Mouse (Mus musculus) intestine, embryonic 15.5 days (tissue): ENCODE data around the gene Atpif1. TPM values are rescaled to one million over a fixed set of nuclear protein-coding genes. Genes with fewer than 3 reads are reported as not detected.
"Not testable (repeated sequence)": the region's sequence is repeated elsewhere in the genome, so short reads cannot be mapped to it uniquely, and the experiment has no call there.

Experiments
- ATAC-seq: fragments of 200-750 bp; cut with Nextera tagmentation; 2 replicates; pipeline ENCODE4 v1.8.0; 2017; ENCODE audit warnings: moderate TSS enrichment, moderate library complexity
- H3K27ac ChIP-seq: fragments of 300-500 bp; sonication (generic); 2 replicates; pipeline ENCODE4 v1.5.1; 2015; ENCODE audit warnings: mild to moderate bottlenecking, inconsistent platforms
- H3K27me3 ChIP-seq: fragments of 300-500 bp; sonication (generic); replicated peaks from 2 replicates; pipeline ENCODE4 v1.6.1; 2015; ENCODE audit warnings: inconsistent platforms
- H3K36me3 ChIP-seq: fragments of 300-500 bp; sonication (generic); 2 replicates; pipeline ENCODE4 v1.6.1; 2015; ENCODE audit warnings: inconsistent platforms
- H3K4me1 ChIP-seq: fragments of 300-500 bp; sonication (generic); replicated peaks from 2 replicates; pipeline ENCODE4 v1.6.1; 2015; ENCODE audit warnings: inconsistent platforms
- H3K4me2 ChIP-seq: fragments of 300-500 bp; sonication (generic); replicated peaks from 2 replicates; pipeline ENCODE4 v1.6.1; 2015; ENCODE audit warnings: mild to moderate bottlenecking, inconsistent platforms
- H3K4me3 ChIP-seq: fragments of 300-500 bp; sonication (generic); replicated peaks from 2 replicates; pipeline ENCODE4 v1.5.1; 2015; ENCODE audit warnings: inconsistent platforms
- H3K9ac ChIP-seq: fragments of 300-500 bp; sonication (generic); 2 replicates; pipeline ENCODE4 v1.6.1; 2015; ENCODE audit warnings: inconsistent platforms
- H3K9me3 ChIP-seq: fragments of 300-500 bp; sonication (generic); 2 replicates; pipeline ENCODE4 v1.6.1; 2016; ENCODE audit warnings: inconsistent platforms
- WGBS: fragments of 180-500 bp; shearing (Covaris S2); methylation state at CpG from one replicate; pipeline ENCODE4 v1.1.7; 2015; 5-methylcytosine and 5-hydroxymethylcytosine counted together
- polyA plus RNA-seq: library from polyadenylated mRNA; unstranded; fragments of >200 nt; fragmentation: Nextera tagmentation; extraction: Ambion mirVana; gene quantifications from 2 replicates; pipeline ENCODE4 v1.2.1, GENCODE M21; 2015

Atpif1 gene
- polyA plus RNA-seq, 1 experiment from 2014 or later, result 1,316 TPM

DNA sequence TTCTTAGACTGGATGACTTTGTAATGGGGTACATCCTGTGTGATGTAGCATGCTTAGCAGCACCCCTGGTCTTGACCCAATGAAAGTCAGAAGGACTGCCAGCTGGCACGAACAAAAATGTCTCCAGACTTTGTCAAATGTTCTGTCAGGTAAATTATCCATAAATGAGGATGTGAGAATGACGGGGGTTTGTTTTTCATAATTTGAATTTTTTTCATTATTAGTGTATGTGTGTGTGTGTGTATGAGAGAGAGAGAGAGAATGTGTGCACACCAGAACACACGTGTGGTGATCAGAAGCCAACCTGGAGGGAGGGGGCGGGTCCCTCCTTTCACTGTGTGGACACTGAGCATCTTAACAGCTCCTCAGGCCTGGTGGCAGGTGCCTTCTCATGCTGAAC, 49.2 kb downstream of the Atpif1 start:
- H3K9me3 ChIP-seq, result no peaks in the 10 kb centered on the region
- no peak overlapping the region for H3K27ac ChIP-seq
- WGBS, result 83% methylated on average over 4 of the region's 4 CpGs
- H3K4me2 ChIP-seq, result no peak overlapping the region
- peaks cover 3% of the 10 kb centered on the region; the same call in 1 of the 2 replicates for H3K4me1 ChIP-seq
- no peaks in the 10 kb centered on the region for H3K27me3 ChIP-seq
- ATAC-seq, result peak; percentile 35; the same call in 1 of the 2 replicates
- no peak overlapping the region for H3K9ac ChIP-seq
- H3K4me3 ChIP-seq, result no peak overlapping the region
- H3K36me3 ChIP-seq, result no peaks in the 10 kb centered on the region

DNA sequence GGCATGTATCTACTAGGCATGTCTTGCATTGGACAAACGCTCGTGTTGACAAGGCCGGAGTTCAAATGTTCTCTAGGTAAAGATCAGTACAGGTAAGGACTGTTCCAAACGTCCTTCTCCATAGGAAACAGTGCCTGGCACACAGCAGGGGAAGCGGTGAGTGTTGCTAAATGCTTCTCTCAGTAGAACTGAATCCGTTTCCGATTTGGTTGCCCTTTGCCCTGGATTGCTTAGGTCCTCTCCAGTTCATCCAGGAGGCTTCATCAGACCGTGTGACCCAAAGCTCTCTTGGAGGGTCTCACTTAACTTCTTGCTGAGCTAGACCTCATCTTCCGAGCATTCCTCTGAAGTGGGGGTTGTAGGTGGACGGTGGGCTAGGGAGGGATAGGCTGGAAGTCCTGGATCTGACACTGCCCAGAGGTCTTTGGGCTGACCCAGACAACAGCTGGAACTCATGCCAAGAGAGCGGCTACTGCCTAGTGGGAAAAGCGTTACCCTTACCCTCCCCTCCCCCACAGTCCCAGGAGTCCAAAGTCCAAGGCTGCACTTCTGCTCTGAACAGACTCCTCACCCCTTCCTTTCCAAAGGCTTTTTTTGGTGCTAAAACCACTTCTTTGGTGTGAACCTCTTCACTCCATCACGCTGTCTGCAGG, 50.4 kb downstream of the Atpif1 start:
- Histone ChIP-seq H3K27me3 (no peaks in the 10 kb centered on the region), H3K4me1 (peaks cover 3% of the 10 kb centered on the region; the same call in 1 of the 2 replicates), H3K4me2 (no peak overlapping the region), H3K4me3 (no peak overlapping the region), H3K9me3 (no peaks in the 10 kb centered on the region), H3K27ac (no peak overlapping the region), H3K36me3 (no peaks in the 10 kb centered on the region), H3K9ac (no peak overlapping the region)
- 63% methylated on average over 13 of the region's 13 CpGs for WGBS
- peak; percentile 61; the same call in 1 of the 2 replicates for ATAC-seq

DNA sequence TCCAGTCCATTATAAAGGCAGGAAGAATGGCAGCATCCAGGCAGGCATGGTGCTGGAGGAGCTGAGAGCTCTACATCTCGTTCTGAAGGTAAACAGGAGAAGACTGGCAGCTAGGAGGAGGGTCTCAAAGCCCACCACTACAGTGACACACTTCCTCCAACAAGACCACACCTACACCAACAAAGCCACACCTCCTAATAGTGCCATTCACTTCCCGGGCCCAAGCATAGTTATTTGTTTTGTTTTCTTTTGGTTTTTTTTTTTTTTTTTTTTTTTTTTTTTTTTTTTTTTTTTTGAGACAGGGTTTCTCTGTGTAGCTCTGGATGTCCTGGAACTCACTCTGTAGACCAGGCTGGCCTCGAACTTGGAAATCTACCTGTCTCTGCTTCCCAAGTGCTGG, 51.4 kb downstream of the Atpif1 start:
- not testable (repeated sequence) for H3K27ac ChIP-seq, H3K9ac ChIP-seq, ATAC-seq, H3K27me3 ChIP-seq, H3K4me3 ChIP-seq, H3K4me1 ChIP-seq, H3K36me3 ChIP-seq, H3K4me2 ChIP-seq, H3K9me3 ChIP-seq
- 54% methylated on average over 3 of the region's 3 CpGs for WGBS

Other genes starting within 250 kb of the Atpif1 start
- 3.6 and 3.9 TPM in 2 replicates for gene Rab42, start 230.3 kb downstream of the Atpif1 start, polyA plus RNA-seq
- 74.5 and 82.9 TPM in 2 replicates for gene Trnau1ap, start 204.1 kb downstream of the Atpif1 start, polyA plus RNA-seq
- gene Rcc1, start 180.1 kb downstream of the Atpif1 start, polyA plus RNA-seq, result 90.5 and 90.9 TPM in 2 replicates
- 17.4 and 17.6 TPM in 2 replicates for gene Phactr4, start 111.2 kb downstream of the Atpif1 start, polyA plus RNA-seq
- 18.9 and 21.3 TPM in 2 replicates for gene Med18, start 69.7 kb downstream of the Atpif1 start, polyA plus RNA-seq
- 10.8 and 11.2 TPM in 2 replicates for gene Sesn2, start 23.2 kb downstream of the Atpif1 start, polyA plus RNA-seq
- 138 and 154 TPM in 2 replicates for gene Dnajc8, start 1.9 kb upstream of the Atpif1 start, polyA plus RNA-seq
- gene Ptafr, start 30.4 kb upstream of the Atpif1 start, polyA plus RNA-seq, result 1.1 TPM in 2 replicates
- 23.0 and 25.4 TPM in 2 replicates for gene Eya3, start 105.3 kb upstream of the Atpif1 start, polyA plus RNA-seq
- gene Xkr8, start 198.9 kb upstream of the Atpif1 start, polyA plus RNA-seq, result 4.0 TPM in 2 replicates
- gene Smpdl3b, start 223.6 kb upstream of the Atpif1 start, polyA plus RNA-seq, result 5.7 TPM in 2 replicates
- gene Rpa2, start 234.7 kb upstream of the Atpif1 start, polyA plus RNA-seq, result 85.5 and 88.1 TPM in 2 replicates